1 mouse cellular context compared by ENCODE assay signal in genomic region chr17:33918293-33919203, GRCm38 (mm10).
TF ChIP-seq lines count a peak whose summit lies in the region.

No protein-coding gene starts in this region.

TF ChIP-seq in CH12.LX, 34 proteins besides CTCF, POLR2A, EP300 and RAD21 (continued from another document):
- TF ChIP-seq MAX (IDR thresholded peaks at IDR 0.05; ENCODE audit: low read length), result 0 out of 2 replicates have a peak, but pooled peaks have one; percentile 14
TF ChIP-seq in CH12.LX: peak in this region for 2.
